Mouse (Mus musculus) CH12.LX (cell line): ENCODE results near the gene Klf15. TPM values are rescaled to one million over a fixed set of nuclear protein-coding genes. Genes with fewer than 3 reads are reported as not detected.

Experiments used
- DNase-seq: peaks from one replicate; pipeline ENCODE4 v3.0.0-alpha.2; 2013; ENCODE audit errors: extremely low read depth
- H3K27ac ChIP-seq: 2 replicates; pipeline ENCODE4 v1.5.1; 2012; ENCODE audit warnings: low read depth, mild to moderate bottlenecking, control low read depth, moderate library complexity; ENCODE audit not compliant: insufficient read depth
- H3K27me3 ChIP-seq: replicated peaks from 2 replicates; pipeline ENCODE3; 2012; ENCODE audit warnings: inconsistent platforms
- H3K36me3 ChIP-seq, 2 experiments: replicated peaks in 1 of 2; 2 replicates each; pipeline versions ENCODE3 to v1.6.1; 2012; ENCODE audit warnings: inconsistent platforms in 1 of 2, low read length in 1 of 2, mild to moderate bottlenecking in 1 of 2, mixed read lengths in 1 of 2, moderate library complexity in 1 of 2; ENCODE audit not compliant: control insufficient read depth in 1 of 2, insufficient read depth in 1 of 2
- H3K4me1 ChIP-seq, 2 experiments: 2 replicates each; pipeline ENCODE4 v1.6.1; 2012; ENCODE audit warnings: inconsistent platforms in 1 of 2, moderate library complexity in 1 of 2; ENCODE audit not compliant: insufficient read depth in 2 of 2, control insufficient read depth in 1 of 2
- H3K4me2 ChIP-seq: 2 replicates; pipeline ENCODE4 v1.6.1; 2012; ENCODE audit warnings: low read depth, mild to moderate bottlenecking, control low read depth; ENCODE audit not compliant: poor library complexity, insufficient read depth, severe bottlenecking
- H3K4me3 ChIP-seq, 3 experiments: fragments of 150-350 bp in 1 of 3; sonication (generic) in 1 of 3; replicated peaks in 1 of 3; 2 replicates each; pipeline versions ENCODE3 to v1.5.1; 2011 to 2012; ENCODE audit warnings: low read depth in 2 of 3, low read length in 2 of 3, mild to moderate bottlenecking in 2 of 3, moderate library complexity in 2 of 3, control low read depth in 1 of 3, improper control_type of control experiment in 1 of 3, inconsistent platforms in 1 of 3, mixed read lengths in 1 of 3; ENCODE audit not compliant: poor library complexity in 1 of 3
- H3K79me2 ChIP-seq: replicated peaks from 2 replicates; pipeline ENCODE4 v1.6.1; 2012; ENCODE audit warnings: mild to moderate bottlenecking, moderate library complexity; ENCODE audit not compliant: control insufficient read depth, poor library complexity, insufficient read depth, severe bottlenecking; ENCODE audit errors: extremely low read depth
- H3K9ac ChIP-seq: 2 replicates; pipeline ENCODE4 v1.6.1; 2012; ENCODE audit warnings: low read depth, mild to moderate bottlenecking, control low read depth, moderate library complexity; ENCODE audit not compliant: insufficient read depth
- H3K9me3 ChIP-seq: replicated peaks from 2 replicates; pipeline ENCODE3; 2012; ENCODE audit warnings: low read length, inconsistent platforms, mixed read lengths
- CHD2 ChIP-seq: IDR thresholded peaks from 2 replicates; pipeline ENCODE4 v1.6.1; 2011; ENCODE audit warnings: low read length, improper control_type of control experiment
- CTCF ChIP-seq, 2 experiments: IDR thresholded peaks in 1 of 2; conservative IDR thresholded peaks in 1 of 2; 2 replicates each; pipeline ENCODE4 v1.5.1; 2011 to 2012; ENCODE audit warnings: low read depth in 2 of 2, low read length in 2 of 2, improper control_type of control experiment in 1 of 2, inconsistent platforms in 1 of 2, mild to moderate bottlenecking in 1 of 2, moderate library complexity in 1 of 2
- ELF1 ChIP-seq: IDR thresholded peaks from 2 replicates; pipeline ENCODE4 v1.6.1; 2014; ENCODE audit warnings: low read depth, mild to moderate bottlenecking, inconsistent platforms, low read length, improper control_type of control experiment
- EP300 ChIP-seq: IDR thresholded peaks from 2 replicates; pipeline ENCODE4 v1.6.1; 2011; ENCODE audit warnings: low read length, improper control_type of control experiment
- GABPA ChIP-seq: IDR thresholded peaks from 2 replicates; pipeline ENCODE4 v1.6.1; 2012; ENCODE audit warnings: low read depth, low read length, improper control_type of control experiment, inconsistent platforms; ENCODE audit not compliant: insufficient replicate concordance
- JUND ChIP-seq: conservative IDR thresholded peaks from 2 replicates; pipeline ENCODE4 v1.6.1; 2011; ENCODE audit warnings: low read depth, low read length, improper control_type of control experiment
- MAFK ChIP-seq: IDR thresholded peaks from 2 replicates; pipeline ENCODE4 v1.6.1; 2011; ENCODE audit warnings: low read length, improper control_type of control experiment; ENCODE audit not compliant: insufficient replicate concordance
- MAZ ChIP-seq: IDR thresholded peaks from 2 replicates; pipeline ENCODE4 v1.6.1; 2012; ENCODE audit warnings: low read depth, mild to moderate bottlenecking, inconsistent platforms, low read length, improper control_type of control experiment, moderate library complexity
- MYC ChIP-seq: IDR thresholded peaks from 2 replicates; pipeline ENCODE4 v1.6.1; 2011; ENCODE audit warnings: low read depth, mild to moderate bottlenecking, improper control_type of control experiment, low read length
- NRF1 ChIP-seq: IDR thresholded peaks from 2 replicates; pipeline ENCODE4 v1.6.1; 2014; ENCODE audit warnings: low read depth, mild to moderate bottlenecking, inconsistent platforms, low read length, improper control_type of control experiment, moderate library complexity
- PAX5 ChIP-seq: IDR thresholded peaks from 2 replicates; pipeline ENCODE4 v1.6.1; 2012; ENCODE audit warnings: low read length, inconsistent platforms, mixed read lengths
- POLR2A ChIP-seq: IDR thresholded peaks from 2 replicates; pipeline ENCODE4 v1.6.1; 2011; ENCODE audit warnings: low read depth, mild to moderate bottlenecking, improper control_type of control experiment, low read length
- POLR2AphosphoS2 ChIP-seq: IDR thresholded peaks from 2 replicates; pipeline ENCODE4 v1.6.1; 2011; ENCODE audit warnings: low read depth, low read length, improper control_type of control experiment
- TBP ChIP-seq: conservative IDR thresholded peaks from 2 replicates; pipeline ENCODE4 v1.6.1; 2011; ENCODE audit warnings: low read depth, low read length, improper control_type of control experiment
- UBTF ChIP-seq: IDR thresholded peaks from 2 replicates; pipeline ENCODE4 v1.6.1; 2012; ENCODE audit warnings: low read depth, mild to moderate bottlenecking, inconsistent platforms, low read length, improper control_type of control experiment, moderate library complexity
- USF1 ChIP-seq: IDR thresholded peaks from 2 replicates; pipeline ENCODE4 v1.6.1; 2014; ENCODE audit warnings: low read depth, mild to moderate bottlenecking, inconsistent platforms, low read length, improper control_type of control experiment
- ZC3H11A ChIP-seq: IDR thresholded peaks from 2 replicates; pipeline ENCODE4 v1.6.1; 2012; ENCODE audit warnings: low read depth, mild to moderate bottlenecking, inconsistent platforms, low read length, improper control_type of control experiment
- ZMIZ1 ChIP-seq: IDR thresholded peaks from 2 replicates; pipeline ENCODE4 v1.6.1; 2012; ENCODE audit warnings: low read depth, mild to moderate bottlenecking, inconsistent platforms, low read length, improper control_type of control experiment
- ZNF384 ChIP-seq: IDR thresholded peaks from 2 replicates; pipeline ENCODE4 v1.6.1; 2012; ENCODE audit warnings: low read depth, low read length, improper control_type of control experiment, inconsistent platforms
- dilution Hi-C: fragments of 300-500 bp; cut with MboI; formaldehyde crosslinking; loops from 2 replicates; pipeline ENCODE4 v1.14.3; 2020; ENCODE audit warnings: low sequenced_read_pairs; ENCODE audit not compliant: extremely low pct_unique_long_range_greater_than_20kb, extremely low pct_ligation_motif_present
- in situ Hi-C: fragments of 300-500 bp; cut with MboI; formaldehyde crosslinking; loops from 3 replicates; pipeline ENCODE4 v1.14.3; 2019; ENCODE audit warnings: low sequenced_read_pairs, low pct_ligation_motif_present, low pct_unique_long_range_greater_than_20kb, mixed read lengths
- polyA plus RNA-seq: library from polyadenylated mRNA; unstranded; fragments of >175 nt; gene quantifications from 2 replicates; pipeline ENCODE4 v1.2.1, GENCODE M21; 2012; ENCODE audit warnings: low read depth; ENCODE audit not compliant: insufficient read length
- total RNA-seq, 2 experiments: library from RNA; depleted of rRNA; stranded (reverse); fragments of 300-350 nt in 1 of 2; fragments of >200 nt in 1 of 2; gene quantifications; 2 replicates each; pipeline ENCODE4 v1.2.3; 2012 to 2014

Gene Klf15
- total and polyA plus RNA-seq, 3 experiments, result not detected

- H3K4me3 ChIP-seq, result no peak overlapping the region
- H3K79me2 ChIP-seq, result no peaks in the 10 kb centered on the region
- peaks cover 91% of the 10 kb centered on the region for H3K27me3 ChIP-seq
- no peak overlapping the region for H3K9ac ChIP-seq
- DNase-seq, result no peak
- H3K4me2 ChIP-seq, result no peak overlapping the region
- no peaks in the 10 kb centered on the region for H3K9me3 ChIP-seq
- TF ChIP-seq CTCF (conservative IDR thresholded peaks at IDR 0.05 in 1 of 2, IDR thresholded peaks at IDR 0.05 in 1 of 2; ENCODE audit: low read depth in 2 of 2, low read length in 2 of 2) (no peak), PAX5 (no peak), UBTF (no peak), ZNF384 (no peak), NRF1 (no peak), GABPA (no peak)
- H3K27ac ChIP-seq, result no peak overlapping the region
- dilution Hi-C loops, result no loop called here
- no peaks in the 10 kb centered on the region for H3K4me1 ChIP-seq
- no peaks in the 10 kb centered on the region for H3K36me3 ChIP-seq
- in situ Hi-C loops, result no loop called here
Observed at GRCm38 (mm10) chr6:90469041-90469440, 6.7 kb downstream of the Klf15 start.

GRCm38 (mm10) chr6:90470255-90470654, 7.9 kb downstream of the Klf15 start:
- in situ Hi-C loops (no loop called here), dilution Hi-C loops (no loop called here)
- H3K27ac ChIP-seq, result no peak overlapping the region
- H3K9me3 ChIP-seq, result no peaks in the 10 kb centered on the region
- no peak for DNase-seq
- no peak overlapping the region for H3K9ac ChIP-seq
- H3K36me3 ChIP-seq, result no peaks in the 10 kb centered on the region
- no peak overlapping the region for H3K4me2 ChIP-seq
- TF ChIP-seq CHD2 (no peak), POLR2A (no peak), TBP (no peak), ELF1 (no peak), MAFK (no peak), ZC3H11A (no peak), JUND (no peak), CTCF (conservative IDR thresholded peaks at IDR 0.05 in 1 of 2, IDR thresholded peaks at IDR 0.05 in 1 of 2; ENCODE audit: low read depth in 2 of 2, low read length in 2 of 2) (no peak), MAZ (no peak), USF1 (no peak), ZMIZ1 (no peak), EP300 (no peak), POLR2AphosphoS2 (no peak), UBTF (no peak), MYC (no peak), GABPA (no peak)
- no peak overlapping the region for H3K4me3 ChIP-seq
- H3K79me2 ChIP-seq, result no peaks in the 10 kb centered on the region
- H3K4me1 ChIP-seq, result no peaks in the 10 kb centered on the region
- peaks cover 93% of the 10 kb centered on the region for H3K27me3 ChIP-seq
